Mouse (Mus musculus): ENCODE results near the gene Ganc.

Ganc gene

DNA sequence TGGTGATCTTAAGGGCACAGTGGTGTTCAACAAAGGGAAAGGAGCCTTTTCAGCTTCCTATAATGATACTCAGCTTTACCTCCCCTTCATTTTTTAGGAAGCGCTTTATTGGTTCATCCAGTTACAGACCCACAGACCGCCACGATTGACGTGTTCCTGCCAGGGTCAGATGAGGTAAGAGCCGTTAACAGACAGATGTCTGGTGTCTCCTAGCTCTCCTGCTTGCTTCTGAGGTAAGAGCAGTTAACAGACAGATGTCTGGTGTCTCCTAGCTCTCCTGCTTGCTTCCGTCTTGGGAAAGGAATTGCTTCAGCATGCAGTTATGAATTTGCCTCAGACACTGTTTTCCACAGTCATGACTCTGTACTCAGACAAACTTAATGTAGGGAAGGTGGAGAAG, 47.0 kb downstream of the Ganc start:
- no peak for DNase-seq (ENCODE audit: low spot score)

DNA sequence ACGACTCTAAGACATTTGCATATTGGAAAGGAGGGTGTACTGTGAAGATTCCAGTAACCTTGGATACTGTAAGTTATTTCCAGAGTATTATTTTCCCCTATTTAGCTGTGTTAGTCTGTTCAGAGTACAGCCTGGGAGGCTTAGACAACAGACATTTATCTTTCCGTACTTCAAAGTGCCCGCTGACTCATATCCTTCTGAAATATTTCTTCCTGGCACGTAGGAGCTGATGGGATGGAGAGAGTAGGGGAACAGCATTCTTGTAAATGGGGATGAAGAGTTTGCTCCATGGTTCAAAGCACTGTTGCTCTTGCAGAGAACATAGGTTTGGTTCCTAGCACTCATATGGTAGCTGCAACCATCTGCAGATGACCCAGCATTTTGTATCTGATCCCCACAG, 48.9 kb downstream of the Ganc start:
- DNase-seq (ENCODE audit: low spot score), result no peak

DNA sequence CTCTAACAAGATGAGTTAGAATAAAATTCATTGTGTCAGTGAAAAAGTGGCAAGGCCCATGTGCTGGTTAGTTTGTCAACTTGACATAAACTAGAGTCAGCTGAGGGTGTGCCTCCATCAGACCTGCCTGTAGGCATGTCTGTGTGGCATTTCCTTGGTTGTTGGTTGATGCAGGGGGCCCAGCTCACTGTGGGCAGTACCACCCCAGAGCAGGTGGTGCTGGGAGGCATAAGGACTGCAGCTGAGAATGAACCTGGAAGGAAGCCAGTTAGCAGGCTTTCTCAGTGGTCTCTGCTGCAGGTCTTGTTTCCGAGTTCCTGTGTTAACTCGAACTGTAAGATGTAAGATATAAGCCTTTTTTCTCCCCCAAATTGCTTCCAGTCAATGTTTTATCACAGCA, 51.3 kb downstream of the Ganc start:
- no peak for DNase-seq (ENCODE audit: low spot score)

DNA sequence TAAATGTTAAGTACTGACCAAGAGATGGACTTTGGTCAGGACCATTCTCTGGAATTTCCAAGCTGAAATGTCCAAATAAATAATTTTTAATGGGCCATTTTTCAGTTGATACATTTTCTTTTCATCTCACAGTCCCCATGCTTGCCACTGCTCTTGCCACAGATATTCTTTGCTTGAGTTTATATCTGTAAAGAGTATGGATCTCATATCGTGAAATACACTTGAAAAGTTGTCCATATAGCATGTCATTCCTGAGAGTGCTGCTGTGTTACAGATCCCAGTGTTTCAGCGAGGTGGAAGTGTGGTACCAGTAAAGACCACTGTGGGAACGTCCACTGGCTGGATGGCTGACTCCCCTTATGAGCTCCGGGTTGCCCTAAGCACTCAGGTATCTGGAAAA, 52.0 kb downstream of the Ganc start, which contains the start of gene Capn3:
Gene Capn3 (plus strand): TSS at position 301 of the 400 bp plus-strand sequence.
- DNase-seq (ENCODE audit: low spot score), result no peak

DNA sequence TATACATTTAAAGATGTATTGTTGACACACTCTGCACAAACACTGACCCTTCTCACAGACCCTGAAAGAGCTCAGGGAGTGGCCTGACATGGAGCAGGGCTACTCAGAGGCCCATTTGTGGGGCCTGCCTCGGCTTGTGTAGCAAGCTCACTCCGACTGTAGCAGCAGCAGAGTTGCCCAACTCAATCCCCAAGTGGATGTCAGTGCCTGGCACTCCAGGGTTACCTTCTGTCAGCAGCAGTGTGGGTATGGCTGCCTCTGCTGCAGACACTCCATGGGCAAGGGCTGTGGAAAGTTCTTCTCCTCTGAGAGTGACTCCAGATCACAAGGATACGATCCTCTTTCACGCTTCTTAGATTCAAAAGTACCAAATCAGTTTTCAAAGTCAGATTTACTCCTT, 56.5 kb downstream of the Ganc start:
- peak; percentile 93 for DNase-seq (ENCODE audit: low spot score)

DNA sequence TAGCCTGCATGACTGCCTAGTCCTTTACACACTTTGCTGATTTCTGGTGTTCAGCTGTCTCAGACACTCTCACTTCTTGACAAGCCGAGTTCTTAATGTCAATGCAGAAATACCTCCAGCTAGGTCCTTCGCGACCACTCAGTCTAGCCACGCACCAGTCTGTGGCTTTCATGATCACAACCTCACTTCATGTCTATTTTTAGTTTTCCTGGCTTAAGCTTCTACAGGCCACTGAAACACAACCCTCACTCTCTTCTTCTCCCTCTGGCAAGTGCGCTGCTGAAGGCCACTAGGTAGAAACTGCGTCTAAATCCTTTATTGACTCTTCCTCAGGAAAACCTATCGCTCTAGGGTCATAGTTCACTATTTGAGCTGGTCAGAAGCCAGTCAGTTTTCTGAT, 59.6 kb downstream of the Ganc start:
- DNase-seq (ENCODE audit: low spot score), result peak; percentile 22

DNA sequence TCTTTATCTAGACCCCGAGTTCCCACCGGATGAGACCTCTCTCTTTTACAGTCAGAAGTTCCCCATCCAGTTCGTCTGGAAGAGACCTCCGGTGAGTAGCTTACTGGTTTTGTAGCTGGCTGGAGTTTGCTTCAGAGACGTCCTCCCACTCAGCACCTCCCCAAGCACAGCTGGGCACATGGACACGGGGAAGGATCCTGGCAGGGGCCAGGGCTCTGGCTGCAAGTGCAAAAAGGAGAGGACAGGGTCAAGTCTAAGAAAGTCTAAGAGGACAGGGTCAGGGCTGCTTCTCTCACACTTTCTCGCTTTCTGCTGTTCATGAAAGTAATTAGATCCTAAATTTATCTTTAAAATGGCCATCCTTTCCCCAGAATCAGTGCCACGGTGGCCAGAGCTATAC, 60.4 kb downstream of the Ganc start:
- DNase-seq (ENCODE audit: low spot score), result peak; percentile 87

DNA sequence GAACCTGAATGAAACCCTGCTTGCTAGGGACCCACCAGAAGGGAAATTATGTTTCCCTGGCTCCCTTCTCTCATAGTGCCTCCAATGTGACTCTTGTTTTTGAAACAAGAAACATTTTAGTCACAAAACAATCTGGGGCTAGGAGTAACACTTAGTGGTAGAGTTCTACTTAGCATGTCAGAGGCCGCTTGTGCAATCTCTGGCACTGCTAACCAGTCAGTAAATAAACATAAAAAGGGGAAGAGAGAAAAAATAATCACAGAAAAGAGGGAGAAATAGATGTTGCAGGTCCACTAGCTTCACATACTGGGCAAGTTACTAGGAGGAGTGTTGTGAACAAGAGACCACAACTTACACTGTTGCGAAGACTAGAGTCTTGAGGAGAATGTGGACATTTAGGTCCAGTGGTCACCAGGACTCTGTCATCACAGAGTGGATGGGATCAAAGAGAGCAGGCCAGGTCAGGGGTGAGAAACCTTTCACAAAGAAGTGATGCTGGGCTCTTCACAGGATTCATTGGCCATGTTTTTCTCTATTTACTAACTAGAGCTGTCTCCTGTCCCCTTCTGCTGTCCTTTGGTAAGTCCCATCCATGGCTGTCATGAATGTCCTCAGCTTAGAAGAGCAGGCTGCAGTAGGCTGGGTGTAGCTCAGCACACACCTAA, 61.2 kb downstream of the Ganc start:
- peak; percentile 95 for DNase-seq (ENCODE audit: low spot score)

DNA sequence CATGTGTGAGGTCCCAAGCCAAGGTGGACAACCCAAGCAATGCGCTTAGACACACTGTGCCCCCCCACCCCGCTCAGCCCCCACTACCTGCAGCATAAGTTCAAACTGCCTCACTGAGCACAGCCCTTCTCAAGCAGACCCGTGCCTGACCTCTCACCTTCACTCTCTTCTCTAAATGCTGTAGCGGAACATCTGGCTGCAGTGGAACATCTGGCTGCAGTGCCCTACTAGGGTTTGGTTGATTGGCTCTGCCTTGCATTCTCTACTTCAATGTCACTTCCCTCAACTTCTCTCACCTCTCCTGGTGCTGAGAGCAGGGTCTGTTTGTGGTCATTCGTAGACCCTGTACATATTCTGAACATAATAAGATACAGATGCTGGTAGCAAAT, 61.7 kb downstream of the Ganc start:
- peak; percentile 57 for DNase-seq (ENCODE audit: low spot score)

DNA sequence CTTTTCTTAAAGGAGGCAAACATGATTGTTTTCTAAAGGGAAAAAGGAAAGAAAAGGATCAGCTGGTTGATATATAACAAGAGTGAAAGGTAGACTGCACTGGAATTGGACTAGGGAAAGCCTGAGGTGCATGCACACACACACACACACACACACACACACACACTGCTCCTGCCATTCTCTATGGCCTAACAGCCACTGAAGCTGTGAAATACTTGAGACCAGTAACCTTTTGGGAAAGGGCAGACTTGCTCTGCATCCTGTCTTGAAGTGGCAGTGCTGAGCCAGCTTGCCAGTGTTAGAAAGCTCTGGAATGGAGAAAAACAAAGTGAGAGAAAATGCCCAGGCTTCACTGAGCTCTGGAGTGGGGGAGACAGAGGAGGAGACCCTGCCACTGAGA, 64.3 kb downstream of the Ganc start:
- no peak for DNase-seq (ENCODE audit: low spot score)

DNA sequence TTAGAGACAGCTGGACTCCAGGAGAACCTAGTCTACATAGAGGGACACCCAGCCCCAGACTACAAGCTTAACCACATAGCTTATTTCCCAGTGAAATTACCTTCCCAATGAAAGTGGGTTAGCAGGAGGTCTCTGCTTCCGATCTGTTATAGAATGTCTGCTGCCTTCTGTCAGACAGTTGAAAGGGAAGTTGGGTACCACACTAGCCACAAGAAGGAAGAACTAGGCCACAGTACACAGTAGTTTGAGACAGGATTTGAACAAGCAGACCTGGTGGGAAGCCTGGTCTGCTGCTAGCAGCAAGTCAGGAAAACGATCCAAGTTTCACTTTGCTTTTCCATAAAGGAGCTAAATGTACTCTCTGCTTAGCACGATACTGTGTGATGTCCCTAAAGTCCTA, 65.5 kb downstream of the Ganc start:
- DNase-seq (ENCODE audit: low spot score), result no peak

DNA sequence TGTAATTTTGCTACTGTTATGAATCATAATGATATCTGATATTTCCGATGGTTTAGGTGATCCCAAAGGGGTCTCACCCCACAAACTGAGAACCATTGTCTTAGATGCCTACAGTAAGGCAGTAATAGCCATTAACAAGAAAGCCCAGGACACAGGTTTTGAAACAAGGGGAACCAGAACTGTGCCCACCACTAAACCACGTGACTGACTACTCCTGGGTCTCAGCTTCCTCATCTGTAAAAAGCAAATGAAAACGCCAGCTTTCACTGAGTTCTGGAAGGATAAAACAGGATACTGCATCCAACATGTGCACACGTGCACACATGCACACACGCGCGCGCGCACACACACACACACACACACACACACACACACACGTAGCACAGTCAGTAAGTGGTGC, 66.0 kb downstream of the Ganc start:
- DNase-seq (ENCODE audit: low spot score), result no peak

DNA sequence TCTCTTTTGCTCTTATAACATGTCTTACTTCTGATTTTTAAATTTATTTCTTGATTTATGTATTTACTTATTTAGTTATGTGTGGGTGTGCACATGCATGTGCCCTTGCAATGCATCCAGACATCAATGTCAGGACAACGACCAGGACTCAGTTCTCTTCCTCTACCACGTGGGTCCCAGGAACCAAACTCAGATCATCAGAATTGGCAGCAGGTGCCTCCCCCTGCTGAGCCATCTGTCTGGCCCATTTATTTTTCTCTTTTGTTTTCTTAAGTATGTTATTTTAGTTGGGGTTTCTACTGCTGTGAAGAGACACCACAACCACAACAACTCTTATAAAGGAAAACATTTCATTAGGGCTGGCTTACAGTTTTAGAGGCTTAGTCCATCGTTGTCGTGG, 67.2 kb downstream of the Ganc start:
- DNase-seq (ENCODE audit: low spot score), result no peak

DNA sequence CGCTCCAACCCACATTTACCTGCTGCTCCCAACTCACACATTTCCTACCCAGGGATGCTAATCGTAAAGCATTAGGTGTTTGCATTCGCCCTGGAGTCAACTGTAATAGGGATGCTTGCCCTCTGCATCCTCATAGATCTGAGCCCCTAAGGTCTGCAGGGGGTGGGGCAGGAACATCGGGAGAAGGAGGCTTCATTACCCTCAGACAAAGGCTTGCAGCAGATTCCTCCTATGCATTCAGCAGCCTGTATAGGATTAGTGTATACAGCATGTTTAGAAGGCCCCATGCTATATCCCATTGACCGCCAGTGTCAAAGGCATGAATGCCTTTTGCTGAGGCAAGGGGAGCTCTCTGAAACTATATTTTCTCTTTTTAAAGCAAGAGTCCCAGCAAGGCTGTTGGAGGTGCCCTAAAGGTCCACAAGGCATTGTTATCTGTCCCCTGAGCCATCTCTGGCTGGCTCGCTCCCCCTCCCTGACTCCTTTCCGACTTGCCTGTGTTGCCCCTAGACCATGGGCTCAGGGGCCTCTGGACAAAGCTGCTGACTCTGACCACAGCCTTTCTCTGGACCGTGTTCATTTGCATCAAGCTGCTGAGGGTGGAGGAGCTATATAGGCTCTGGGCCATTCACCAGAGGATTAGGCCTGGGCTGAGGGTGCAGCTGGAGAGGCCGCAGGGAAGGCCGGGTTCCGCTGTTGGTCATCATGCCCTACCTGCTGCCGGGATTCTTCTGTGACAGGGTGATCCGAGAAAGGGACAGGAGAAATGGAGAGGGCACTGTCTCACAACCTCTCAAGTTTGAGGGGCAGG, 72.8 kb downstream of the Ganc start:
- no peak for DNase-seq (ENCODE audit: low spot score)

DNA sequence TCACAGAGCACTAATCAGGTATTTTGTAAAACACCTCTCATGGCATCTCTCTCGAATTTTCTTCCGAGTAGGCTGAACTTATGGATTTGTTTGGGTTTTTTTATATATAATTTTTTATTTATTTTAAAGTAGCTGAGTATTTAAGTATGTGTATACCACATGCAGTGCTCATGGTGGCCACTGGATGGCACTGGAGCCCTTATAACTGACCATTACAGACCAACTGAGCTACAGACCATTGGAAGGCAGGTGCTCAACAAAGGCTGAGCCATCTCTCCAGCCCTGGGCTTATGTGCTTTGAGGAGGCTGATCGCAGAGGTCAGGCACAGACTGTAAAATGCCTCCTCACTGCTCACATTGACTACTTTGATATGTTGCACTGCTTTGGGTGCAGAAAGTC, 74.9 kb downstream of the Ganc start:
- peak; percentile 77 for DNase-seq (ENCODE audit: low spot score)

DNA sequence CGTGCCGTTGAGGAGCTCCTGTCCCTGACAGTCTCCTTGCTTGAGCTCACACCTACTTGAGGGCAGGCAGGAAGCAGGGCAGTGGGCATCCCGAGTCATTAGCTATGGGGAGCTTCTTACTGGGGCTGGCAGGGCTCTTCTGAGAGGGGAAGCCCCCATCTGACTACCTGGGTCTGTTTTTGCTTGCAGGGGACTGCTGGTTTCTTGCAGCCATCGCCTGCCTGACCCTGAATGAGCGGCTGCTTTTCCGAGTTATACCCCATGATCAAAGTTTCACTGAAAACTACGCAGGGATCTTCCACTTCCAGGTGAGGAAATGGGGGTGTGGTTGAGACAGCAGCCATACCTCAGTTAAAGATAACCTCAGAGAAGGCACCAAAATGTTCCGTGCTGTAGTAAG, 78.2 kb downstream of the Ganc start:
- no peak for DNase-seq (ENCODE audit: low spot score)

DNA sequence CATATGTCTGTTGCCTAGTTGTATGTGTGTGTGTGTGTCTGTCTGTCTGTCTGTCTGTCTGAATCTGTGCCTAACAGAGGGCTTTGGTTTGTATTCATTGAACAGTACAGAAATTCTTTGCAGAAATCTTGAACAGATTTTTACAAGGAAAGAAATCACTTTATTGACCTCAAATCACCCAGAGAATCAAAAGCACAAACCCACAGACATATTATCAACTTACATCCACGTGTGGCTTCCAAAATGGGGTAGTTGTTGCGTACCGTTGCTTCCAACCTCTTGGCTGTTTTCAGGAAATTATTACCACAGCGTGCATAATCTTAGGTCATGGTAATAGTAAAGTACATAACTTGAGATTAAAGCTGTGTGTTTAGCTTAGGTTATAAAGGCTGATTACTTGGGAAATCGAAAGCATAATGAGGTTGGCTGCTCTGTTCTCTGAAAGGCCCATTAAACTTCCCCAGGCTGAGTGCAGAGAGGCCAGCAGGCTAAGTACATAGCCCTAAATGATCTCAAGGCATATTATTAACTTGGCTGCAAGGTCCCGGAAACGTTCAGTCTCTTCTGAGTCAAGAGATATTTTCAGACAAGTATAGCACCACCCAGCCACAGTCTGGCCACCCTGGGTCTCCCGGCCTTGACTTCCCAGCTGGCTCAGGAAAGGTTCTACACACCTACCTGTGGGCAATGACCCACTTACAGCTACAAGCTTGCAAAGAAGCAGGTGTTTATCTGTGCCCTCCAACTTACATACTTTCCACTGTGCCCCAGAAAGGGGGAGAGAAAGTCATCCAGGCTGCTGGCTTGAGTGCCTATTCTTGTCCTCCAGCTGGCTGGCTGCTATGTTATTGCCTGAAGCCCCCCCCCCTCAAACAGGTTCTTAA, 79.1 kb downstream of the Ganc start:
- DNase-seq (ENCODE audit: low spot score), result no peak

DNA sequence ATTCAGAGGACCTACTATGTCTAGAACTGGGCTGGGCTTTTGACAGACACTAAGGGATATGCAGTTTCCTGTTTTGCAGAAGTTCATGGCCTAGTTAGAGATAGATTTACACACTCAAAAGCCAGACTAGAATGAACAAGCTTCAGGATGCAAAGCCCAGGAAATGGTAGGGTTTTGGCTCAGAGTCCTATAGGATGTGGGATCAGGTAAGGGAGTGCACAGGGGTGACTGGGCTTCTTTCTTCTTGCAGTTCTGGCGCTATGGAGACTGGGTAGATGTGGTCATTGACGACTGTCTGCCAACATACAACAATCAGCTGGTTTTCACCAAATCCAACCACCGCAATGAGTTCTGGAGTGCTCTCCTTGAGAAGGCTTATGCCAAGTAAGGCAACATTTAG, 80.5 kb downstream of the Ganc start:
- DNase-seq (ENCODE audit: low spot score), result no peak

DNA sequence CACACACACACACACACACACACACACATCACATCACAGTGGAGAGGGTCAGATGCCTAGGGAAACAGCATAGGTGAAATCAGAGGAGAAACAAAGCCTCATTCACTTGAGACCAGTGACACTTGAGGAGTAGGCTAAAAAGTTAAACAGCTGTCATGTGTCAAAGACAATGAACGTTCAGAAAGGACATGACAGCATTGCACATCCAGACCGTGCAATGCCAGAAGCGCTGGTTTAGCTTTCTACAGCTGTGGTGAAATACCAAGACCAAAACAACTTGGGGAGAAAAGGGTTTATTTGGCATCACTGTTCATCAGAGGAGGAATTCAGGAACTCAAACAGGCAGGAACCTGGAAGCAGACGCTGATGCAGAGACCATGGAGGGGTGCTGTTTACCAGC, 89.6 kb downstream of the Ganc start:
- DNase-seq (ENCODE audit: low spot score), result no peak

DNA sequence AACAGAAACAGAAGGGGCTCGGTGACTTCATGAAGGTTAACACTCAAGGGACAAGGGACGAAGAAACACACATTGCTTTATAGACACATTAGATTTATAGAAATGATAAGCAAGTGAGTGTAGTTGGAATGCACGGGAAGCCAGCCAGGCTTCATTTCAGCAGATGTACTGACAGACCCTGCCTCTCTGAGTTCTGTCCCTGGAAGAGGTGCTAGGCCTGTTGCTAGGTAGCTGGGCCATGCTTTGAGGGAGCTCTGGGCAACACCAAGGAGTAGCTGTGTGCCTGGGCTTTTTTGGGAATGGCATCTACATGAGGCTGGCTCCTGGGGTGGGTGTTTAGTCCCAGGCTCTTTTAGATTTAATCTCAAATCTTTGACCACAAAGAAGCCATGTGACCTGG, 92.8 kb downstream of the Ganc start:
- no peak for DNase-seq (ENCODE audit: low spot score)

DNA sequence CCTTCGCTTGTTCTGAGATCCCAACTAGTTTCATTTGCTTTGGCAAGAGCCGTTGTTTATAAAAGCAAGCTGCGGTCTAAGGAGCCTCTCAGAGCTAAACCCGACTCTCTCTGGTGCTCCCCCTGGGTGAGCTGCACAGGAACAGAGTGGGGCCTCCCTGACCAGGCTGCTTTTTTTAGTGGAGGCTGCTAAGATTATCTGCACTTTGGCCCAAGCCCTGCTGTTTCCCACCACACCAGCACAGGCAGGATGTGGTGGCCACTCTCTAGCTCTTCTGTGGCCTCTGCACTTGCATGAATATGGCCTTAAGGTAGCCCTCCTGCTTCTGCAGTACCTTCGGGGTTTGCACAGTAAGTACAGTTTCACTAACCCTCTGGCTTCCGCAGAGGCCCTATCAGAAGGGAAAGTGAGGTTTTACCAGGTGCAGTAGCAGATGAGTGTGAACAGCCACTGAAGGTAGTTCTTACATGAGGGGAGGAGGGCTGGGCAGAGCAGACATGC, 96.3 kb downstream of the Ganc start:
- no peak for DNase-seq (ENCODE audit: low spot score)

DNA sequence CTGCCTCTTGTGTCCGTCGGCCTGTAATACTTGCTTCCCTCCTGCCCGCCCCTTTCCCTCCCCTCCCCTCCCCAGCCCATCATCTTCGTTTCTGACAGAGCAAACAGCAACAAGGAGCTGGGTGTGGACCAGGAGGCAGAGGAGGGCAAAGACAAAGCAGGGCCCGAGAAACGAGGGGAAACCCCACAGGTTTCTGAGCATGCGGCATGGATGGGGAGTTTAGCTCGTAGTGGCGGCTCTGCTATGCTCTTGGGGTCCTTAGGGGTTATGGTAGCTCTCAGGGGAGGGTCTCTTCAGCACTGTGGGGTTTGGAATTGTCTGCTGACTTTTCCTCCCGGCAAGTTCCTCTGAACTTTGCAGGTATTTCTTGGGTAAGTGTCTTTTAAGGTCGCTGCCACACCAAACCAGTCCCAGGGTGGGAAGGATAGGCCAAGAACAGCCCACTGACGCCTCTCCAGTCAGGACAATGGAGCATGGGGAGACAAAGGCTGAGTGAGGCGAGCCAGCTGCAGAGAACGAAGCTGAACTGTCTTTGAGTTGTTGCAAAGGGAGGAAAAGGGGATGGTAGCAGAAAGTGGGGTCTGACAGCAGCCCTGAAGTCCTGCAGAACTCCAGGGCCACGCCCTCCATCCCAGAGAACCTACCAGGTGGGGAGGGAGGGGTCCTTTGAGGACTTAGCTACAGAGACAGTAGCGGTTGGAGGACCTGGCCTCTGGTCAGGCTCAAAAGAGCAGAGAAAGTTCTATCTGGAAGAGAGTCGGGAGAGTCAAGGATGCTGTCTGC, 97.6 kb downstream of the Ganc start:
- no peak for DNase-seq (ENCODE audit: low spot score)

All from adipocyte (in vitro differentiated cells).